In the genomic region with DNA sequence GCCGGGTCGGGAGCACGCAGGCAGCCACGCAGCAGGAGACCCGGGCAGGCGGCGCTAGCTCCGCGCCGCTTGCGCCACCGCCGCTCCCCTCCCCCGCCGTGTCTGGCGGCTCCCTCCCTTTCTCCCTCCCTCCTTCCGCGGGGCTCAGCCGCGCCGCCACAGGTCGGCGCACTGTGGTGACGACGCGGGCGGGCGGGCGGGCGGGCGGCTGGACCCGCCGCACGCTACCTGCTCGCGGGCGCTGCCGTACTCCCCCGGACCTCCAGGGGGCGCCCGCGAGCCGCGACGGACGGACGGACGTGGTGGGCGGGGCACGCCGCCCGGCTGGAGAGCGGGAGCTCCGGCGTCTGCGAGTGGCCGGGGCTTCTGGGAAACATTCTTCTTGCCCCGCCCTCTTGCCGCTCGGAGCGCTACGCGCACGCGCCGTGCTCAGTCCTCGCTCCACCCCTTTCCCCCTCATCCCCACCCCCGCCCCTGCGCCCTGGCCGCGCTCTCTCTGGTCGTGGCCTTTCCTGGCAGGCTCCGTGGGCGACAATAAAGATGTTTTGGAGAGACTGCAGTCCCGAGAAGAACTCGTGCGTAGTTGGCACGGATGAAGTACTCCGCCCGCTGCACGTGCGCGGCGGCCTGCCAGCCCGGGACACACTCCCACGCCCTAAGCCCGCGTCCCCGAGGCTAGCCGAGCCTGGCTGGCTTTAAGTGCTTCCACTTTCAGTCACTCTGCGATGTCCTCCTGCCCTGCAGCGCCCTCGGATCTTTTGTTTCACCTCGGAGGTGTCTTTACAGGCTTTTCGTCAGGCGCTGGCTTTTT, we compare ENCODE assay signal across 7 mouse cellular contexts. TPM values are rescaled to one million over a fixed set of nuclear protein-coding genes. Genes with fewer than 3 reads are reported as not detected.
A peak's percentile ranks its signal among the peaks of the same experiment; 100 is the strongest.
DNase-seq lines count a peak whose midpoint lies in the region; ATAC-seq and TF ChIP-seq lines count a peak whose summit lies in the region.

TSS of gene Scaf11 (minus strand) at position 114 of the 811 bp plus-strand sequence.

- H3K4me1 ChIP-seq in intestine, postnatal 0 days (replicated peaks; ENCODE audit: control insufficient read depth, insufficient read depth, low read length): peaks cover 3% of the 10 kb centered on the region; the same call in 1 of the 2 replicates
- peaks cover 18% of the 10 kb centered on the region for H3K4me1 ChIP-seq in midbrain, embryonic 12.5 days
- peaks cover 6% of the 10 kb centered on the region; the same call in 1 of the 2 replicates for H3K4me1 ChIP-seq in small intestine, adult 2 months (ENCODE audit: control insufficient read depth, insufficient read depth, insufficient read length, low read length)

- peak within 1 kb of the TSS; percentile 93 for H3K4me3 ChIP-seq in intestine, postnatal 0 days (ENCODE audit: low read depth, low read length)
- peak within 1 kb of the TSS; percentile 93 for H3K4me3 ChIP-seq in midbrain, embryonic 12.5 days
- peak within 1 kb of the TSS; percentile 96 for H3K4me3 ChIP-seq in small intestine, adult 2 months (ENCODE audit: low read depth, low read length)

- peak; percentile 91 for DNase-seq in adrenal gland, adult 8-10 months
- peak; percentile 97 for DNase-seq in embryo, embryonic 9.5 days (ENCODE audit: extremely low spot score)
- DNase-seq in gonadal fat pad, adult 2 months (ENCODE audit: low read depth): peak; percentile 64
- DNase-seq in left cerebral cortex, postnatal 4 days: peak; percentile 97

- peak; percentile 94 for ATAC-seq in intestine, postnatal 0 days
- ATAC-seq in midbrain, embryonic 12.5 days (ENCODE audit: low FRiP score, low read depth): peak; percentile 94

- intact Hi-C loops in left cerebral cortex, postnatal 4 days (cut with DNase I): no loop called here

- H3K27ac ChIP-seq in intestine, postnatal 0 days (ENCODE audit: low read depth, low read length): peak within 1 kb of the TSS; percentile 100
- peak within 1 kb of the TSS; percentile 98 for H3K27ac ChIP-seq in midbrain, embryonic 12.5 days (replicated peaks)
- H3K27ac ChIP-seq in small intestine, adult 2 months (ENCODE audit: insufficient read depth, low read depth, low read length): peak within 1 kb of the TSS; percentile 94

- WGBS in intestine, postnatal 0 days: under 1% methylated on average over 83 of the region's 96 CpGs
- 1% methylated on average over 86 of the region's 96 CpGs for WGBS in midbrain, embryonic 12.5 days
- under 1% methylated on average over 91 of the region's 96 CpGs for whole genome bisulfite sequencing in small intestine, adult 2 months

- peak; percentile 81 for TF ChIP-seq POLR2A in small intestine, adult 2 months (IDR thresholded peaks at IDR 0.05; ENCODE audit: low read depth, low read length)

- peak within 1 kb of the TSS; percentile 98 for H3K9ac ChIP-seq in intestine, postnatal 0 days (ENCODE audit: low read depth, low read length)
- H3K9ac ChIP-seq in midbrain, embryonic 12.5 days (replicated peaks): peak within 1 kb of the TSS; percentile 92

- H3K9me3 ChIP-seq in intestine, postnatal 0 days (ENCODE audit: control insufficient read depth): no peaks in the 10 kb centered on the region
- no peaks in the 10 kb centered on the region for H3K9me3 ChIP-seq in midbrain, embryonic 12.5 days

- no peaks in the 10 kb centered on the region for H3K27me3 ChIP-seq in intestine, postnatal 0 days (replicated peaks; ENCODE audit: control insufficient read depth, insufficient read depth, low read length)
- H3K27me3 ChIP-seq in midbrain, embryonic 12.5 days: no peaks in the 10 kb centered on the region
- no peaks in the 10 kb centered on the region for H3K27me3 ChIP-seq in small intestine, adult 2 months (ENCODE audit: control insufficient read depth, insufficient read depth, low read length)

- peak; percentile 85 for TF ChIP-seq CTCF in intestine, postnatal 0 days (IDR thresholded peaks at IDR 0.05; ENCODE audit: low read depth)
- peak; percentile 67 for TF ChIP-seq CTCF in small intestine, adult 2 months (IDR thresholded peaks at IDR 0.05; ENCODE audit: extremely low read depth, insufficient read length, insufficient replicate concordance, low read depth, low read length)

- no peaks in the 10 kb centered on the region for H3K36me3 ChIP-seq in intestine, postnatal 0 days (ENCODE audit: control insufficient read depth, insufficient read depth)
- no peaks in the 10 kb centered on the region for H3K36me3 ChIP-seq in midbrain, embryonic 12.5 days
- H3K36me3 ChIP-seq in small intestine, adult 2 months (ENCODE audit: control insufficient read depth, insufficient read depth, low read length): no peaks in the 10 kb centered on the region

- peak within 1 kb of the TSS; percentile 86 for H3K4me2 ChIP-seq in intestine, postnatal 0 days (replicated peaks; ENCODE audit: low read depth)
- H3K4me2 ChIP-seq in midbrain, embryonic 12.5 days (replicated peaks): peak within 1 kb of the TSS; percentile 79

RNA-seq across cellular contexts. Expression of gene Scaf11, which starts in this region (rescaled TPM):
- 10 to 100 TPM; 74.8 to 92.4 (median 80.0) TPM for total RNA-seq in adrenal gland, adult 8-10 months (2022)
- 19.9 and 23.1 TPM in 2 replicates for polyA plus RNA-seq in gonadal fat pad, adult 2 months (2012; rRNA removed)
- 47.8 and 57.4 TPM in 2 replicates for polyA plus RNA-seq in intestine, postnatal 0 days (2015; fragmentation: Nextera tagmentation; extraction: Ambion mirVana)
- total RNA-seq in left cerebral cortex, postnatal 4 days (2021): 10 to 100 TPM; 48.9 to 50.6 TPM
- polyA plus RNA-seq in midbrain, embryonic 12.5 days (2016; fragmentation: Nextera tagmentation; extraction: Ambion mirVana): 89.9 and 92.5 TPM in 2 replicates
- 5.8 and 14.2 TPM in 2 replicates for polyA plus RNA-seq in small intestine, adult 2 months (2012; rRNA removed)

Comparison
In these comparisons a context has a peak if more than half of its experiments do, and no peak if none do; other contexts are left out.
1. Peak in every context shown above with its lines: DNase-seq, ATAC-seq, H3K4me3 ChIP-seq and H3K27ac ChIP-seq.